Mouse (Mus musculus) ES-E14 (cell line): ENCODE data around the gene Tex14. TPM values are rescaled to one million over a fixed set of nuclear protein-coding genes. Genes with fewer than 3 reads are reported as not detected.

ENCODE experiments used
- DNase-seq: peaks from one replicate; pipeline ENCODE4 v3.0.0-alpha.2; 2013; ENCODE audit warnings: low read depth, low spot score
- H3K27ac ChIP-seq: 2 replicates; pipeline ENCODE4 v1.5.1; 2012; ENCODE audit warnings: low read depth, mild to moderate bottlenecking, low read length, moderate library complexity, mixed read lengths; ENCODE audit not compliant: poor library complexity, insufficient read depth, severe bottlenecking
- H3K36me3 ChIP-seq: 2 replicates; pipeline ENCODE4 v1.6.1; 2012; ENCODE audit warnings: mild to moderate bottlenecking, low read length, moderate library complexity, mixed read lengths; ENCODE audit not compliant: control insufficient read depth, poor library complexity, insufficient read depth, severe bottlenecking
- H3K4me1 ChIP-seq, 2 experiments: fragments of 150-350 bp in 1 of 2; sonication (generic) in 1 of 2; 2 replicates each; pipeline ENCODE4 v1.6.1; 2012; ENCODE audit warnings: low read length in 2 of 2, mild to moderate bottlenecking in 1 of 2, mixed read lengths in 1 of 2; ENCODE audit not compliant: control insufficient read depth in 2 of 2, insufficient read depth in 2 of 2, poor library complexity in 1 of 2
- H3K4me3 ChIP-seq, 2 experiments: fragments of 150-350 bp in 1 of 2; sonication (generic) in 1 of 2; 2 replicates each; pipeline ENCODE4 v1.5.1; 2012; ENCODE audit warnings: low read length in 2 of 2, low read depth in 1 of 2, mild to moderate bottlenecking in 1 of 2, mixed read lengths in 1 of 2; ENCODE audit not compliant: insufficient read depth in 1 of 2, poor library complexity in 1 of 2, severe bottlenecking in 1 of 2
- H3K9ac ChIP-seq: 2 replicates; pipeline ENCODE4 v1.6.1; 2012; ENCODE audit warnings: low read depth, mild to moderate bottlenecking, low read length, mixed read lengths; ENCODE audit not compliant: poor library complexity, insufficient read depth, severe bottlenecking
- H3K9me3 ChIP-seq: fragments of 150-350 bp; sonication (generic); 2 replicates; pipeline ENCODE4 v1.6.1; 2012; ENCODE audit warnings: low read depth, mild to moderate bottlenecking, low read length; ENCODE audit not compliant: control insufficient read depth, insufficient read depth
- CHD2 ChIP-seq: IDR thresholded peaks from 2 replicates; pipeline ENCODE4 v1.6.1; 2014; ENCODE audit warnings: mild to moderate bottlenecking, low read depth, low read length, inconsistent platforms
- HCFC1 ChIP-seq: IDR thresholded peaks from 2 replicates; pipeline ENCODE4 v1.6.1; 2012; ENCODE audit warnings: low read length, inconsistent platforms, borderline replicate concordance; ENCODE audit not compliant: insufficient read depth
- MAFK ChIP-seq: IDR thresholded peaks from 2 replicates; pipeline ENCODE4 v1.6.1; 2014; ENCODE audit warnings: mild to moderate bottlenecking, low read depth, low read length, inconsistent platforms; ENCODE audit not compliant: insufficient read depth
- ZC3H11A ChIP-seq: IDR thresholded peaks from 2 replicates; pipeline ENCODE4 v1.6.1; 2012; ENCODE audit warnings: low read depth, mild to moderate bottlenecking, inconsistent platforms, low read length, borderline replicate concordance
- ZNF384 ChIP-seq: IDR thresholded peaks from 2 replicates; pipeline ENCODE4 v1.6.1; 2012; ENCODE audit warnings: low read depth, low read length, inconsistent platforms
- in situ Hi-C, 2 experiments: fragments of 600-800 bp; cut with MboI; formaldehyde crosslinking; loops; one replicate each; pipeline ENCODE4 v1.15.1; 2025; ENCODE audit warnings: low sequenced_read_pairs in 2 of 2, inconsistent platforms in 1 of 2; ENCODE audit not compliant: unreplicated experiment in 2 of 2
- total RNA-seq: library from RNA; depleted of rRNA; stranded (reverse); fragments of 300-350 nt; gene quantifications from 2 replicates; pipeline ENCODE4 v1.2.3, GENCODE M21; 2012

The Tex14 gene
- total RNA-seq, 1 experiment = 11.4 TPM

DNA sequence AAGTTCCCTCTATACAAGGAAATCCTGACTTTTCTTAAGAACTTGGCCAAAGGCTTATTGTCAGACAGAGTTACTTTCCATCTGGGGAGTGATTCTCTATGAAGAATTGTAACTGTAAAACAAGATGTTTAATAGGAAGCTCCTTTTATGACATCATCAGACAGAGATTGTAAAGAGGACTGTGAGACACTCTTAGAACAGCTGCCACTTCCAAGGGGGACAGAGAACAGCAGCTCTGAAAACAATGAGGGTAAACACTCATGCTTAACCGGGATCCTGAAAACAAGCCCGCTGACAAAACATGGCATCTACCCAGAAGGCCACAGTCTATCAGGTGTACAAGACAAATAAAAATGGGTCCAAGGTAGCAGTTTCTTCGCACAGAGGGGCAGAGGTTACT lies 161.6 kb downstream of the Tex14 start, which contains the start of gene Gm11492:
Gene Gm11492 (plus strand): TSS at position 153 of the 400 bp plus-strand sequence.
- Histone ChIP-seq H3K36me3 (no peaks in the 10 kb centered on the region), H3K4me3 (no peak within 1 kb of the TSS), H3K27ac (no peak within 1 kb of the TSS), H3K9me3 (no peaks in the 10 kb centered on the region), H3K9ac (no peak within 1 kb of the TSS), H3K4me1 (no peaks in the 10 kb centered on the region)
- no peak for DNase-seq
- TF ChIP-seq ZNF384 (no peak), HCFC1 (no peak), CHD2 (no peak), ZC3H11A (no peak), MAFK (no peak)
- in situ Hi-C loops = no loop called here

GRCm38 (mm10) chr11:87568255-87568953 lies 163.5 kb downstream of the Tex14 start, which contains the start of gene Sept4:
Sept4 (plus strand) TSS chr11:87568903.
- Histone ChIP-seq H3K4me3 (no peak within 1 kb of the TSS), H3K9ac (no peak within 1 kb of the TSS), H3K27ac (no peak within 1 kb of the TSS), H3K9me3 (no peaks in the 10 kb centered on the region), H3K4me1 (peaks cover 3 to 5% of the 10 kb centered on the region in 2 experiments; a peak in 2 of 4 replicates), H3K36me3 (no peaks in the 10 kb centered on the region)
- in situ Hi-C loops = no loop called here
- no peak for DNase-seq
- TF ChIP-seq ZC3H11A (no peak), ZNF384 (no peak), MAFK (no peak)

GRCm38 (mm10) chr11:87570743-87571142 lies 165.9 kb downstream of the Tex14 start:
- Histone ChIP-seq H3K4me1 (peaks cover 5 to 8% of the 10 kb centered on the region in 2 experiments; a peak in 3 of 4 replicates), H3K9ac (no peak overlapping the region), H3K36me3 (no peaks in the 10 kb centered on the region), H3K27ac (no peak overlapping the region), H3K4me3 (no peak overlapping the region), H3K9me3 (no peaks in the 10 kb centered on the region)
- no peak for DNase-seq
- TF ChIP-seq HCFC1 (no peak), ZNF384 (no peak), CHD2 (no peak), ZC3H11A (no peak), MAFK (no peak)
- in situ Hi-C loops = no loop called here

DNA sequence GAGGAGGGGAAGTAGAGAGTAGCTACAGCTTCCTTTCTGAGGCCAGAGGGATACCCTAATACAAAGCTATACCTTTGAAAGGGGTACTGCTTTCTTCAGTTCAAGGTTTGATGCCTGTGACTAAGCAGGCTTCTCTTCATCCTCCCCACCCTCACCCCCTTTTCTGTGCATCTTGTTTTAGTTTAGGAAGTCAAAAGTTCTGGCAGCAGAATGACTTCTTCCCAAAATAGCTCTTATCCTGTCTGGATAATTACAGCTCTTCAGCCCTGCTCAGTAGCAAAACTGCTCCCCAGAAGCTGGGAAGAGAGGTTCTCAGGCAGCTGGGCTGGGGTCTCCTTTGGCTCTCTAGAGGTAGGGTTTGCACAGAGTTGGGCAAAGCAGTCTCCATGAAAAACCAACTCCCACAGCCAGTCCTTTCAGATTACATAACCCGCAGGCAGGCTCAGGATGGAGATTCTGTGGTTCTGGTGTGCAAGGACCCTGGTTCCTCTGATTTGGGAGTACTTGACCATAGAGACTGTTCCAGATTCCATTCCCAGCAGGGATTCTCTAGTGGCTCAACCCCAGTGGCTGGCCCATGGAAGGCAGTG lies 166.6 kb downstream of the Tex14 start:
- no peak overlapping the region for H3K27ac ChIP-seq
- no peaks in the 10 kb centered on the region for H3K9me3 ChIP-seq
- no peak overlapping the region for H3K4me3 ChIP-seq
- H3K4me1 ChIP-seq = peaks cover 5 to 8% of the 10 kb centered on the region in 2 experiments; a peak in 3 of 4 replicates
- TF ChIP-seq MAFK (no peak), ZC3H11A (no peak), ZNF384 (no peak), CHD2 (no peak), HCFC1 (no peak)
- DNase-seq = no peak
- no peaks in the 10 kb centered on the region for H3K36me3 ChIP-seq
- no peak overlapping the region for H3K9ac ChIP-seq
- in situ Hi-C loops = no loop called here
